Mouse (Mus musculus) heart, embryonic 12.5 days (tissue): ENCODE data around the gene Rps6ka1. TPM values are rescaled to one million over a fixed set of nuclear protein-coding genes. Genes with fewer than 3 reads are reported as not detected.

Source experiments
- ATAC-seq: fragments of 200-750 bp; cut with Nextera tagmentation; 2 replicates; pipeline ENCODE4 v1.8.0; 2017; ENCODE audit warnings: moderate TSS enrichment, moderate library complexity; ENCODE audit not compliant: insufficient number of reproducible peaks, low FRiP score
- H3K27ac ChIP-seq: fragments of 300-500 bp; sonication (generic); 2 replicates; pipeline ENCODE4 v1.5.1; 2016; ENCODE audit warnings: mild to moderate bottlenecking, moderate library complexity; ENCODE audit not compliant: poor library complexity, severe bottlenecking
- H3K27me3 ChIP-seq: fragments of 300-500 bp; sonication (generic); replicated peaks from 2 replicates; pipeline ENCODE4 v1.6.1; 2016; ENCODE audit warnings: mild to moderate bottlenecking, moderate library complexity
- H3K36me3 ChIP-seq: fragments of 300-500 bp; sonication (generic); 2 replicates; pipeline ENCODE4 v1.6.1; 2016; ENCODE audit warnings: mild to moderate bottlenecking, moderate library complexity
- H3K4me1 ChIP-seq: fragments of 300-500 bp; sonication (generic); replicated peaks from 2 replicates; pipeline ENCODE4 v1.6.1; 2016; ENCODE audit warnings: mild to moderate bottlenecking
- H3K4me2 ChIP-seq: fragments of 300-500 bp; sonication (generic); 2 replicates; pipeline ENCODE4 v1.6.1; 2016; ENCODE audit warnings: mild to moderate bottlenecking, moderate library complexity
- H3K4me3 ChIP-seq: fragments of 300-500 bp; sonication (generic); 2 replicates; pipeline ENCODE4 v1.5.1; 2016; ENCODE audit warnings: mild to moderate bottlenecking
- H3K9ac ChIP-seq: fragments of 300-500 bp; sonication (generic); 2 replicates; pipeline ENCODE4 v1.6.1; 2016; ENCODE audit warnings: mild to moderate bottlenecking, moderate library complexity
- H3K9me3 ChIP-seq: fragments of 300-500 bp; sonication (generic); replicated peaks from 2 replicates; pipeline ENCODE4 v1.6.1; 2016; ENCODE audit warnings: mild to moderate bottlenecking, moderate library complexity
- WGBS: fragments of 180-500 bp; shearing (Covaris S2); methylation state at CpG from one replicate; pipeline ENCODE4 v1.1.7; 2016; 5-methylcytosine and 5-hydroxymethylcytosine counted together
- polyA plus RNA-seq: library from polyadenylated mRNA; unstranded; fragments of >200 nt; fragmentation: Nextera tagmentation; extraction: Ambion mirVana; gene quantifications from 2 replicates; pipeline ENCODE4 v1.2.1, GENCODE M21; 2016

The Rps6ka1 gene
- polyA plus RNA-seq, 1 experiment from 2014 or later, result 21.7 TPM

DNA sequence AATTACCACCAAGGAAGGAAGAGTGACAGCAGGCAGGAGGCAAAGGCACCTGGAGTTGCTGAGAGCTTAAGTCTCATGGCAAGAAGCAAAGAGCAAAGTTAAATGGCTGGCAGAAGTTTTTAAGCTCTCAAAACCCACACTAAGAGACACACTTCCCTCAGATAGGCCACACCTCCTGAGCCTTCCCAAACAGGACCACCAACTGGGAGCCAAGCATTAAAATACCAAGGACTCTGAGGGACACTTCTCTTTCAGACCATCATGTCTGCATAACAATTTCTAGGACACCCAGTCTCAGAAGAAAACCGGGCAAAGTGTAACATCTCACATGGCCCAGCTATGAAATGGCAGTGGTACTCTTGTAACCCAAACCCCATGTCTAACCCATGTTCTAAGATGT is 9.4 kb upstream of the Rps6ka1 start:
- no peak overlapping the region for H3K27ac ChIP-seq
- 0 out of 2 replicates have a peak, but pooled peaks cover 8% of the 10 kb centered on the region for H3K27me3 ChIP-seq
- no peak overlapping the region for H3K4me3 ChIP-seq
- H3K4me2 ChIP-seq, result no peak overlapping the region
- H3K36me3 ChIP-seq, result no peaks in the 10 kb centered on the region
- H3K9ac ChIP-seq, result no peak overlapping the region
- no peaks in the 10 kb centered on the region for H3K9me3 ChIP-seq
- H3K4me1 ChIP-seq, result peaks cover 10% of the 10 kb centered on the region
- ATAC-seq, result no peak
- WGBS, result 76% methylated on average over 1 of the region's 1 CpGs

DNA sequence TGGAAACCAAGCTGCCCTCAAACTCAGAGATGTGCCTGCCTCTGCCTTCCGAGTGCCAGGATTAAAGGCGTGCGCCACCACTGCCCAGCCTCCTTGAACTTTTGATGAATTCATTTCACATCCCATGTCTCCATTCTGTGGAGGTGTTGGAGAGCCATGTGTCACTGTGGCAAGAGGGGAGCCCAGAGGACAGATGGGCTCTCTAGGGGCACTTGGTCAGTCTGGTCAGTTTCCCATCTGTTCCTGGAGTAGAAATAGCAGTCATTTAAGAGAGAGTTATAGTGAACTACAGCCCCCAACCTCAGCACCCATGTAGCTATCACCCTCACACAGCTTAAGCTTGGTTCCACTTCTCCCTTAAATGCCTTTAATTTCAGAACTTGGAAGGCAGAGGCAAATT is 8.4 kb upstream of the Rps6ka1 start:
- Histone ChIP-seq H3K9ac (no peak overlapping the region), H3K27ac (no peak overlapping the region), H3K36me3 (no peaks in the 10 kb centered on the region), H3K4me1 (peaks cover 10% of the 10 kb centered on the region), H3K9me3 (no peaks in the 10 kb centered on the region), H3K4me3 (no peak overlapping the region), H3K27me3 (0 out of 2 replicates have a peak, but pooled peaks cover 8% of the 10 kb centered on the region), H3K4me2 (no peak overlapping the region)
- WGBS, result 92% methylated on average over 3 of the region's 3 CpGs
- no peak for ATAC-seq

- under 1% methylated on average over 29 of the region's 32 CpGs for WGBS
These were observed 348 bp downstream of the Rps6ka1 start for GRCm38 (mm10) chr4:133887249-133887648.

GRCm38 (mm10) chr4:133885991-133886501 is 1.6 kb downstream of the Rps6ka1 start:
- 26% methylated on average over 10 of the region's 10 CpGs for WGBS
- no peaks in the 10 kb centered on the region for H3K36me3 ChIP-seq
- H3K4me2 ChIP-seq, result peak overlapping the region; percentile 95
- no peaks in the 10 kb centered on the region for H3K27me3 ChIP-seq
- H3K27ac ChIP-seq, result no peak overlapping the region; the same call in 1 of the 2 replicates
- peaks cover 21% of the 10 kb centered on the region for H3K4me1 ChIP-seq
- no peaks in the 10 kb centered on the region for H3K9me3 ChIP-seq
- peak overlapping the region; percentile 76 for H3K4me3 ChIP-seq
- no peak for ATAC-seq
- 0 out of 2 replicates have a peak overlapping the region, but pooled peaks have one; percentile 86 for H3K9ac ChIP-seq

More at GRCm38 (mm10) chr4:133887249-133887648, 348 bp downstream of the Rps6ka1 start:
- Histone ChIP-seq H3K4me2 (peak overlapping the region; percentile 95), H3K4me1 (peaks cover 21% of the 10 kb centered on the region), H3K27me3 (no peaks in the 10 kb centered on the region), H3K9ac (peak overlapping the region; percentile 86), H3K36me3 (no peaks in the 10 kb centered on the region), H3K4me3 (peak overlapping the region; percentile 76), H3K9me3 (no peaks in the 10 kb centered on the region), H3K27ac (0 out of 2 replicates have a peak overlapping the region, but pooled peaks have one; percentile 1)
- ATAC-seq, result peak; percentile 34; the same call in 1 of the 2 replicates

- Histone ChIP-seq H3K27me3 (no peaks in the 10 kb centered on the region), H3K4me2 (no peak overlapping the region; the same call in 1 of the 2 replicates), H3K9me3 (no peaks in the 10 kb centered on the region), H3K9ac (no peak overlapping the region), H3K4me3 (no peak overlapping the region), H3K4me1 (peaks cover 21% of the 10 kb centered on the region), H3K36me3 (peaks cover 4% of the 10 kb centered on the region), H3K27ac (no peak overlapping the region)
- WGBS, result 81% methylated on average over 4 of the region's 4 CpGs
- ATAC-seq, result no peak
These were observed 2.3 kb downstream of the Rps6ka1 start for GRCm38 (mm10) chr4:133885331-133885730.

DNA sequence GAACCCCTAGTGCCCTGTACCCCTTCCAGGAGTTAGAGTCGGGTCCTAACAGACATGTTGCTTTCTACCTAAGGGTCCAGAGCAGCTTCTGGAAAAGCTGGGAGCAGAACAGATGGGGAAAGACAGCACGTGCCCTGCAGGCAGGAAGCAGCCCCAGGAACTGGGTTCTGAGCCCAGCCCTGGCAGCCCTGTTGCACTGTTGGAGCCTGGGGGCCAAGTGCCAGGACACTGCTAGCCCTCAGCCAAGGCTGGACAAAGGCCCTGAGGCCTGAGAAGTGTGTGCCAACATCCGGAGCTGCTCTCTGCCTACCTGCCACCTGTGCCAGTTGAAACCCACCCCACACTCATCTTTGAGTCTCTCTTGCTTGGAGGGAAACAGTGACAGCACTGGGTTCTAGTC is 2.7 kb downstream of the Rps6ka1 start:
- Histone ChIP-seq H3K4me3 (no peak overlapping the region), H3K9me3 (no peaks in the 10 kb centered on the region), H3K9ac (no peak overlapping the region), H3K4me2 (no peak overlapping the region), H3K36me3 (peaks cover 4% of the 10 kb centered on the region), H3K4me1 (peaks cover 21% of the 10 kb centered on the region), H3K27ac (no peak overlapping the region), H3K27me3 (no peaks in the 10 kb centered on the region)
- no peak for ATAC-seq
- 90% methylated on average over 3 of the region's 3 CpGs for WGBS

DNA sequence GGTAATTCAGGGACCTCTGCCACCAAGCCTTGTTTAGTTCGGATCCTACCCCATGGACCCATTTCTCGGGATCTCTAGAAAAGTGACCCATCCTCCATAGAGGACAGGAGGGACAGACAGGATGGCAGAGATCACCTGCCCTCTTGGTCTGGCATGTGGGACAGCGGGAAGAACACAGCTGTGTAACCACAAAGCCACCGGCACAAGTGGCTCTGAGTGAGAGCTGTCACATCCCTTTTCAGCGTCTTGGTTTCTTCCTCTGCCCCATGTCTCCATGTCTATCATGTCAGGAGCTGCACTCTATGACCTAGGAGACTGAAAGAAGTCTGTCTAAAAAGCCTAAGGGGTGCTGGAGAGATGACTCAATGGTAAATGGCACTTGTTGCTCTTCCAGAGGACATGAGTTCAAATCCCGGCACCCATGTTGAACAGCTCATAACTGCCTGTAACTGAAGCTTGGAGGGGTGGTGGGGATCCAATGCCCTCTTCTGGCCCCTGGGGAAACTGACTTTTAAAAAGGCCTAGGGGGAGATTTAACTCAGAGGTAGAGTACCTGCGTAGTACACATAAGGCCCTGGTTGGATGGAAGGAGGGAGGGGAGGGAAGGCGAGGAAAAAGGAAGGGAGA is 3.4 kb downstream of the Rps6ka1 start:
- Histone ChIP-seq H3K27me3 (no peaks in the 10 kb centered on the region), H3K4me2 (no peak overlapping the region), H3K4me3 (no peak overlapping the region), H3K9me3 (no peaks in the 10 kb centered on the region), H3K4me1 (peaks cover 27% of the 10 kb centered on the region), H3K27ac (no peak overlapping the region), H3K9ac (no peak overlapping the region), H3K36me3 (peaks cover 4% of the 10 kb centered on the region)
- WGBS, result 86% methylated on average over 8 of the region's 8 CpGs
- ATAC-seq, result no peak

GRCm38 (mm10) chr4:133881851-133882250 is 5.7 kb downstream of the Rps6ka1 start:
- H3K4me2 ChIP-seq, result no peak overlapping the region
- no peak overlapping the region for H3K9ac ChIP-seq
- 77% methylated on average over 3 of the region's 3 CpGs for WGBS
- no peak overlapping the region for H3K27ac ChIP-seq
- no peak for ATAC-seq
- no peak overlapping the region for H3K4me3 ChIP-seq
- H3K27me3 ChIP-seq, result no peaks in the 10 kb centered on the region
- no peaks in the 10 kb centered on the region for H3K9me3 ChIP-seq
- peaks cover 38% of the 10 kb centered on the region for H3K4me1 ChIP-seq
- peaks cover 4% of the 10 kb centered on the region for H3K36me3 ChIP-seq

GRCm38 (mm10) chr4:133881399-133881798 is 6.2 kb downstream of the Rps6ka1 start:
- Histone ChIP-seq H3K36me3 (peaks cover 4% of the 10 kb centered on the region), H3K4me2 (no peak overlapping the region), H3K4me1 (peaks cover 38% of the 10 kb centered on the region), H3K9ac (no peak overlapping the region), H3K27ac (no peak overlapping the region), H3K27me3 (no peaks in the 10 kb centered on the region), H3K9me3 (no peaks in the 10 kb centered on the region), H3K4me3 (no peak overlapping the region)
- WGBS, result 76% methylated on average over 4 of the region's 4 CpGs
- ATAC-seq, result no peak

GRCm38 (mm10) chr4:133879145-133879902 is 8.3 kb downstream of the Rps6ka1 start:
- ATAC-seq, result peak; percentile 34; the same call in 1 of the 2 replicates
- no peak overlapping the region for H3K4me2 ChIP-seq
- H3K36me3 ChIP-seq, result peaks cover 4% of the 10 kb centered on the region
- no peak overlapping the region for H3K27ac ChIP-seq
- H3K4me3 ChIP-seq, result no peak overlapping the region
- H3K4me1 ChIP-seq, result peaks cover 46% of the 10 kb centered on the region
- 44% methylated on average over 12 of the region's 12 CpGs for WGBS
- H3K9ac ChIP-seq, result no peak overlapping the region
- H3K27me3 ChIP-seq, result no peaks in the 10 kb centered on the region
- no peaks in the 10 kb centered on the region for H3K9me3 ChIP-seq
